Mouse (Mus musculus) gastrocnemius, adult 18-20 months (tissue): ENCODE measurements at regions not wholly inside any gene's neighbourhood (a gene's known extent, or its start where the extent isn't known, plus 50 kb on each side); places are given as distances from the start of the nearest gene placed in this dataset.

Experiments used
- DNase-seq: peaks from one replicate; pipeline ENCODE4 v3.0.0; 2021; ENCODE audit warnings: low spot score

DNA sequence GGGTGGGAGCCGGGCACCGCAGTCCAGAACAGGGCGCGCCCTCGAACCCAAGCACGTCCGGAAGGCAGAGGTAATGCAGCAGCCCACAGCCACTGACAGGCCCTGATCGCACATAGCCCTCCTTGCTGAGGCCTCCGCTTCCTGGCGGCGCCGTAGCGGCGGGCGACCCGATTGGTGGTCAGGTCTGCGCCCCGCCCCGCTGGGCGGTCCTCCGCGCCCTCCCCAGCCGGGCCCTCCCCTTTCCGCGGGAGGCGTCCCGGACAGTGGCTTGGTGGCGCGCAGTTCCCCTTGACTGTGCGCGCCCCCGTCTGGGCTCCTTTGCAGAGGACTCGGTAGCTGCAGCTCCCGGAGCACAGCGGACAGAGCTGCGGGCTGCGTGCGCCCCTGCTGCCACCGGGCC, 375.5 kb upstream of the Asap2 start:
- peak; percentile 55 for DNase-seq
